Mouse (Mus musculus) neural tube, embryonic 12.5 days (tissue): ENCODE measurements around the gene Gm13101. TPM values are rescaled to one million over a fixed set of nuclear protein-coding genes. Genes with fewer than 3 reads are reported as not detected.
"Not testable (repeated sequence)": the region's sequence is repeated elsewhere in the genome, so short reads cannot be mapped to it uniquely, and the experiment has no call there.

Experiments used
- ATAC-seq: fragments of 200-750 bp; cut with Nextera tagmentation; 2 replicates; pipeline ENCODE4 v1.8.0; 2017; ENCODE audit warnings: low read depth, mild to moderate bottlenecking, moderate TSS enrichment, moderate library complexity; ENCODE audit not compliant: low FRiP score
- H3K27ac ChIP-seq: fragments of 300-500 bp; sonication (generic); 2 replicates; pipeline ENCODE4 v1.5.1; 2016
- H3K27me3 ChIP-seq: fragments of 300-500 bp; sonication (generic); replicated peaks from 2 replicates; pipeline ENCODE4 v1.6.1; 2016; ENCODE audit warnings: mild to moderate bottlenecking
- H3K36me3 ChIP-seq: fragments of 300-500 bp; sonication (generic); 2 replicates; pipeline ENCODE4 v1.6.1; 2016; ENCODE audit warnings: mild to moderate bottlenecking
- H3K4me1 ChIP-seq: fragments of 300-500 bp; sonication (generic); 2 replicates; pipeline ENCODE4 v1.6.1; 2016
- H3K4me2 ChIP-seq: fragments of 300-500 bp; sonication (generic); replicated peaks from 2 replicates; pipeline ENCODE4 v1.6.1; 2016; ENCODE audit warnings: mild to moderate bottlenecking
- H3K4me3 ChIP-seq: fragments of 300-500 bp; sonication (generic); 2 replicates; pipeline ENCODE4 v1.5.1; 2016
- H3K9ac ChIP-seq: fragments of 300-500 bp; sonication (generic); 2 replicates; pipeline ENCODE4 v1.6.1; 2016; ENCODE audit warnings: mild to moderate bottlenecking
- H3K9me3 ChIP-seq: fragments of 300-500 bp; sonication (generic); 2 replicates; pipeline ENCODE4 v1.6.1; 2016; ENCODE audit warnings: mild to moderate bottlenecking
- WGBS: fragments of 180-500 bp; shearing (Covaris S2); methylation state at CpG from one replicate; pipeline ENCODE4 v1.1.7; 2016; 5-methylcytosine and 5-hydroxymethylcytosine counted together
- polyA plus RNA-seq: library from polyadenylated mRNA; unstranded; fragments of >200 nt; fragmentation: Nextera tagmentation; extraction: Ambion mirVana; gene quantifications from 2 replicates; pipeline ENCODE4 v1.2.1, GENCODE M21; 2016

Gene Gm13101
- polyA plus RNA-seq, result not detected in 2 replicates

GRCm38 (mm10) chr4:143966850-143967249 lies at the start of gene Gm13101:
Gene Gm13101, minus strand, starts transcription at chr4:143966950.
- H3K4me3 ChIP-seq, ATAC-seq, H3K27ac ChIP-seq, H3K4me2 ChIP-seq, H3K36me3 ChIP-seq, H3K9ac ChIP-seq, H3K27me3 ChIP-seq, H3K4me1 ChIP-seq, H3K9me3 ChIP-seq: not testable (repeated sequence)
- 46% methylated on average over 2 of the region's 2 CpGs for WGBS

- H3K4me2 ChIP-seq, H3K27ac ChIP-seq, H3K4me1 ChIP-seq, H3K27me3 ChIP-seq, H3K9ac ChIP-seq, H3K9me3 ChIP-seq, ATAC-seq, H3K4me3 ChIP-seq, H3K36me3 ChIP-seq: not testable (repeated sequence)
- 62% methylated on average over 3 of the region's 3 CpGs for WGBS
Measured at GRCm38 (mm10) chr4:143994269-143994668, 27.5 kb upstream of the Gm13101 start, which contains the start of gene Pramef17. Gene Pramef17, minus strand, starts transcription at chr4:143994369.

GRCm38 (mm10) chr4:143988126-143988525 lies 21.4 kb upstream of the Gm13101 start:
- H3K9me3 ChIP-seq, H3K4me3 ChIP-seq, H3K27me3 ChIP-seq, H3K4me2 ChIP-seq, H3K36me3 ChIP-seq, ATAC-seq, H3K4me1 ChIP-seq, H3K9ac ChIP-seq, H3K27ac ChIP-seq: not testable (repeated sequence)
- 93% methylated on average over 17 of the region's 17 CpGs for WGBS

GRCm38 (mm10) chr4:143987475-143987941 lies 20.8 kb upstream of the Gm13101 start:
- H3K4me1 ChIP-seq, H3K9ac ChIP-seq, H3K4me3 ChIP-seq, H3K36me3 ChIP-seq, H3K4me2 ChIP-seq, ATAC-seq, H3K27me3 ChIP-seq, H3K27ac ChIP-seq, H3K9me3 ChIP-seq: not testable (repeated sequence)
- 91% methylated on average over 13 of the region's 17 CpGs for whole genome bisulfite sequencing

- H3K27me3 ChIP-seq, H3K4me2 ChIP-seq, H3K9me3 ChIP-seq, H3K4me1 ChIP-seq, ATAC-seq, H3K4me3 ChIP-seq, H3K27ac ChIP-seq, H3K36me3 ChIP-seq, H3K9ac ChIP-seq: not testable (repeated sequence)
- WGBS, result 93% methylated on average over 6 of the region's 9 CpGs
Measured at GRCm38 (mm10) chr4:143985733-143986132, 19.0 kb upstream of the Gm13101 start.

- H3K9ac ChIP-seq, ATAC-seq, H3K4me2 ChIP-seq, H3K4me3 ChIP-seq, H3K27ac ChIP-seq, H3K9me3 ChIP-seq, H3K4me1 ChIP-seq, H3K36me3 ChIP-seq, H3K27me3 ChIP-seq: not testable (repeated sequence)
- whole genome bisulfite sequencing, result no CpG with 5 or more reads among the region's 7 CpGs
Measured at GRCm38 (mm10) chr4:143985165-143985564, 18.4 kb upstream of the Gm13101 start.

GRCm38 (mm10) chr4:143983446-143983845 lies 16.7 kb upstream of the Gm13101 start:
- H3K4me3 ChIP-seq, H3K27me3 ChIP-seq, H3K27ac ChIP-seq, H3K4me2 ChIP-seq, ATAC-seq, H3K4me1 ChIP-seq, H3K36me3 ChIP-seq, H3K9me3 ChIP-seq, H3K9ac ChIP-seq: not testable (repeated sequence)
- WGBS, result 47% methylated on average over 1 of the region's 1 CpGs

GRCm38 (mm10) chr4:143950916-143951315 lies 15.8 kb downstream of the Gm13101 start, which contains the start of gene Pramef25:
Gene Pramef25, minus strand, starts transcription at chr4:143951016.
- H3K4me2 ChIP-seq, H3K9ac ChIP-seq, H3K4me3 ChIP-seq, ATAC-seq, H3K36me3 ChIP-seq, H3K27me3 ChIP-seq, H3K27ac ChIP-seq, H3K4me1 ChIP-seq: not testable (repeated sequence)
- WGBS, result 92% methylated on average over 1 of the region's 1 CpGs
- peaks cover 18% of the 10 kb centered on the region for H3K9me3 ChIP-seq

Other genes starting within 250 kb of the Gm13101 start
- not detected in 2 replicates for gene Gm13078, start 247.5 kb downstream of the Gm13101 start, polyA plus RNA-seq
- not detected in 2 replicates for gene Gm13023, start 177.6 kb downstream of the Gm13101 start, polyA plus RNA-seq
- gene Gm13084, start 150.9 kb downstream of the Gm13101 start, polyA plus RNA-seq, result not detected in 2 replicates
- gene Gm13103, start 120.5 kb downstream of the Gm13101 start, polyA plus RNA-seq, result not detected in 2 replicates
- gene Pramef6, start 66.6 kb downstream of the Gm13101 start, polyA plus RNA-seq, result not detected in 2 replicates
- not detected in 2 replicates for gene Pramef25, start 15.9 kb downstream of the Gm13101 start, polyA plus RNA-seq
- gene Pramef17, start 27.4 kb upstream of the Gm13101 start, polyA plus RNA-seq, result not detected in 2 replicates
- gene Pramel4, start 92.2 kb upstream of the Gm13101 start, polyA plus RNA-seq, result not detected in 2 replicates
- gene Gm13102, start 139.5 kb upstream of the Gm13101 start, polyA plus RNA-seq, result not detected in 2 replicates
- gene Oog3, start 195.7 kb upstream of the Gm13101 start, polyA plus RNA-seq, result not detected in 2 replicates
- gene Oog2, start 223.8 kb upstream of the Gm13101 start, polyA plus RNA-seq, result not detected in 2 replicates
- gene C87977, start 246.4 kb upstream of the Gm13101 start, polyA plus RNA-seq, result not detected in 2 replicates